Mouse (Mus musculus) intestine, embryonic 16.5 days (tissue): Measurements from ENCODE around the gene Iffo1. TPM values are rescaled to one million over a fixed set of nuclear protein-coding genes. Genes with fewer than 3 reads are reported as not detected.
"Not testable (repeated sequence)": the region's sequence is repeated elsewhere in the genome, so short reads cannot be mapped to it uniquely, and the experiment has no call there.

ENCODE experiments used
- ATAC-seq: fragments of 200-750 bp; cut with Nextera tagmentation; 2 replicates; pipeline ENCODE4 v1.8.0; 2017; ENCODE audit warnings: moderate TSS enrichment, moderate library complexity
- H3K27ac ChIP-seq: fragments of 300-500 bp; sonication (generic); 2 replicates; pipeline ENCODE4 v1.5.1; 2014; ENCODE audit warnings: mild to moderate bottlenecking, low read length
- H3K27me3 ChIP-seq: fragments of 300-500 bp; sonication (generic); replicated peaks from 2 replicates; pipeline ENCODE4 v1.6.1; 2014; ENCODE audit warnings: low read length, control low read depth, mixed read lengths; ENCODE audit not compliant: control insufficient read depth, insufficient read depth
- H3K36me3 ChIP-seq: fragments of 300-500 bp; sonication (generic); 2 replicates; pipeline ENCODE4 v1.6.1; 2014; ENCODE audit warnings: low read length, control low read depth; ENCODE audit not compliant: control insufficient read depth, insufficient read depth
- H3K4me1 ChIP-seq: fragments of 300-500 bp; sonication (generic); 2 replicates; pipeline ENCODE4 v1.6.1; 2014; ENCODE audit warnings: low read length, control low read depth, mixed read lengths; ENCODE audit not compliant: control insufficient read depth, insufficient read depth
- H3K4me2 ChIP-seq: fragments of 300-500 bp; sonication (generic); 2 replicates; pipeline ENCODE4 v1.6.1; 2014; ENCODE audit warnings: low read depth, low read length, control low read depth
- H3K4me3 ChIP-seq: fragments of 300-500 bp; sonication (generic); 2 replicates; pipeline ENCODE4 v1.5.1; 2014; ENCODE audit warnings: mild to moderate bottlenecking, low read length
- H3K9ac ChIP-seq: fragments of 300-500 bp; sonication (generic); 2 replicates; pipeline ENCODE4 v1.6.1; 2014; ENCODE audit warnings: low read depth, low read length
- H3K9me3 ChIP-seq: fragments of 300-500 bp; sonication (generic); 2 replicates; pipeline ENCODE4 v1.6.1; 2016; ENCODE audit warnings: low read length, control low read depth; ENCODE audit not compliant: control insufficient read depth
- WGBS: fragments of 180-500 bp; shearing (Covaris S2); extraction: QIAGEN DNeasy Blood & Tissue Kit; methylation state at CpG from one replicate; pipeline ENCODE4 v1.1.7; 2014; 5-methylcytosine and 5-hydroxymethylcytosine counted together
- polyA plus RNA-seq: library from polyadenylated mRNA; unstranded; fragments of >200 nt; fragmentation: Nextera tagmentation; extraction: Ambion mirVana; gene quantifications from 2 replicates; pipeline ENCODE4 v1.2.1, GENCODE M21; 2015

Iffo1 gene
- polyA plus RNA-seq, 1 experiment from 2014 or later: 4.5 TPM

DNA sequence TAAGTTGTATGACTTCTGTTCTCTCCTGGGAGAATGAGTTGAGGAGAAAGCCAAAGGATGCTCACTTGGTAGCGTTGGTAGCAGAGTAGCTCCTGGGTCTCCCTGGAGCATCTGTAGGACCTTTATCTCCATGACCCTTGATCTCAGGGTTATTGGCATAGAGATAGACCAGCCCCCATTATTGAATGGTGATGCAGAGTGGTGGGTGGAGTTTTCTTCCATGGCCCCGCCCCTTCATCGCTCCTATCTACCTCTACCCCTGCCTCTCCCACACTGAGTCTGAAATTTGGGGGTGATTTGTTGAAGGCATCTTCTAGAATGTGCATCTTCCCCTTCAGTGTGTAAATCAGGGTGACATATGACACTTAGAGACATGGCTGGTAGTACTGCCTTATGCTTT, 11.4 kb downstream of the Iffo1 start:
- Histone ChIP-seq H3K4me2 (no peak overlapping the region), H3K4me1 (peaks cover 7% of the 10 kb centered on the region; the same call in 1 of the 2 replicates), H3K27ac (no peak overlapping the region), H3K27me3 (no peaks in the 10 kb centered on the region), H3K4me3 (no peak overlapping the region), H3K36me3 (peaks cover 7% of the 10 kb centered on the region), H3K9ac (no peak overlapping the region), H3K9me3 (no peaks in the 10 kb centered on the region)
- no peak for ATAC-seq
- 88% methylated on average over 3 of the region's 3 CpGs for WGBS

DNA sequence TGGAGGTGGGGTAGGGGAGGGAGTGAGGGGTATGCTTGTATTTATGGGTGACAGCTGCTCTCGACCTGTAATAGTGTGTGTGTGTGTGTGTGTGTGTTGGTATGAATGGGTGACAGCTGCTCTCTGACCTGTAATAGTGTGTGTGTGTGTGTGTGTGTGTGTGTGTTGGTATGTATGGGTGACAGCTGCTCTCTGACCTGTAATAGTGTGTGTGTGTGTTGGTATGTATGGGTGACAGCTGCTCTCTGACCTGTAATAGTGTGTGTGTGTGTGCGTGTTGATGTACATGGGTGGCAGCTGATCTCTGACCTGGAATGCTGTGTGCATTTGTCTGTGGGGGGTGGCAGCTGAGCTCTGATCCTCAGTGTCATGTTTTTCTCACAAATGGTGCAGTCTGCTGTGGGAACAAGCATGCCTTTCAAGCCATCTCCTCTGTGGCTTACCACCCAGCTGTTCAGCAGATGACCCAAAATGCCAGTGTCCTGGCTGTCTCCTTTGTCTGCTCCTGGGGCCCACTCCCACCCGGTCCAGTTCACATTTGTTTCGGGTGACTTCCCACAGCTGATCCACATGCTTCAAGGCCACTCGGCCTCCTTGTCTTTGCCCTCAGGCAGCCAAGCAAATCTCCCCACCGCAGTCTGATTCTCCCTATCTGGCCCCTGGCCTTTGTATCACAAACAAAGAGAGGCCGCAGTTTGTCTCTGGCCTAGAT, 12.0 kb downstream of the Iffo1 start:
- ATAC-seq: no peak
- 61% methylated on average over 7 of the region's 7 CpGs for WGBS
- H3K27me3 ChIP-seq: no peaks in the 10 kb centered on the region
- H3K27ac ChIP-seq: no peak overlapping the region
- no peak overlapping the region for H3K4me2 ChIP-seq
- H3K9ac ChIP-seq: no peak overlapping the region
- no peaks in the 10 kb centered on the region for H3K9me3 ChIP-seq
- H3K36me3 ChIP-seq: peaks cover 7% of the 10 kb centered on the region
- H3K4me3 ChIP-seq: no peak overlapping the region
- H3K4me1 ChIP-seq: peaks cover 9% of the 10 kb centered on the region; the same call in 1 of the 2 replicates

DNA sequence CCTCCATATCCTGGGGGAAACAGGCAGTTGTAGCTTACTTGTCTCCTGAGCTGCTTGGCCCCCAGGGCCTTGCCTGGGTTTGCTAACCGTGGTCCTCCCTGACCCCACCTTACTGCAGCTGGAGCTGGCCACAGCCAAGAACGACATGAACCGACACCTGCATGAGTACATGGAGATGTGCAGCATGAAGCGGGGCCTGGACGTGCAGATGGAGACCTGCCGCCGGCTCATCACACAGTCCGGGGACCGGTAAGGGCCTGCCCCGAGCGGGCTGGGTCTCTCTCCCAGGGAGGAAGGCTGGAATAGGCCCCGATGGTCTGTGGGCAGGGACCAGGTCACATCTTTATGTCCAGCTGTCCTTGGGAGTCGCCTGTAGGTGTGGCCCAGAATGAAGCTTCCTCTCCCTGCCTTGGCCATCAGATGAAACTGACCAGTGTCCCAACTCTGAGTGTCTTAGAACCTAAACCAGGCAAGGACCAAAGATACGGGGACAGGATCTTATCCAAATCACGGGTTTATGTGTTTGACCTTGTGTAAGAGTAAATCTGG, 14.0 kb downstream of the Iffo1 start:
- H3K9ac ChIP-seq: no peak overlapping the region
- no peak overlapping the region for H3K4me3 ChIP-seq
- peaks cover 7% of the 10 kb centered on the region for H3K36me3 ChIP-seq
- 81% methylated on average over 15 of the region's 15 CpGs for WGBS
- H3K27me3 ChIP-seq: no peaks in the 10 kb centered on the region
- H3K27ac ChIP-seq: no peak overlapping the region
- peaks cover 21% of the 10 kb centered on the region for H3K4me1 ChIP-seq
- H3K4me2 ChIP-seq: no peak overlapping the region
- H3K9me3 ChIP-seq: no peaks in the 10 kb centered on the region
- ATAC-seq: no peak

DNA sequence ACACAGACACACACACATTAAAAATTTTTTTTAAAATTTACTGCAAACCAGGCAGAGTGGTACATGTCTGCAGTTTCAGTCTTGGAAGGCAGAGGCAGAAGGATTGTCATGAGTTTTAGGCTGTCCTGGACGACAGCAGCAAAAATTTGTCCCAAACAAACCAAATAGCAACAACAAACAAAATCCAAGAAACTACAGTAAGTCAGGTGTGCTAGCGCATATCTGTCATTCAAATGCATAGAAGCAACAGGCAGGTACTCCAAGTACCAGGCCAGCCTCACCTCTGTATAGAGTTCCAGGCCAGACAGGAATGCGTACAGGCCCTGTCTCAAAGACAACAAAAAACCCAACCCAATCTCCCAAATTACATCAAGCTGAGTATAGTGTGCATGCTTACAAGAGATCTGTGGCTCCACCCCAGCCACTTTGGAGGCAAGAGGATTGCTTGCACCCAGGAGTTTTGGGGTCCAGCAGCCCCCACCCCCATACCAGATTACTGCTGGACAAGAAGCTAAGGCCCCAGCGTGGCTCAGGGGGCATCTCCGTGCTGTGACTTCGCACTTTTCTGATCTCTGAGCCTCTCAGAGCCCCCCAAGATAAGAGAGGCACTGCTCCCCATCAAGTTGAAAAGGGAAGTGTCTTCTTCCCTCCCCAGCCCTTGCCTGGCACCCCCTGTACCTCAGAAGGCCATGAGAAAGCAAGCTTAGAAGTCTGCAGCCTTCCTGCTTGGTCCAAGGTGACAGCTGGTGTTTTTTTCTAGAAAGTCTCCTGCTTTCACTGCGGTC, 14.9 kb downstream of the Iffo1 start:
- Histone ChIP-seq H3K4me1 (peaks cover 23% of the 10 kb centered on the region), H3K4me3 (no peak overlapping the region), H3K9ac (no peak overlapping the region), H3K36me3 (peaks cover 7% of the 10 kb centered on the region), H3K27me3 (no peaks in the 10 kb centered on the region), H3K4me2 (no peak overlapping the region), H3K27ac (peak overlapping the region; percentile 39; the same call in 1 of the 2 replicates), H3K9me3 (no peaks in the 10 kb centered on the region)
- no peak for ATAC-seq
- WGBS: 75% methylated on average over 7 of the region's 7 CpGs

DNA sequence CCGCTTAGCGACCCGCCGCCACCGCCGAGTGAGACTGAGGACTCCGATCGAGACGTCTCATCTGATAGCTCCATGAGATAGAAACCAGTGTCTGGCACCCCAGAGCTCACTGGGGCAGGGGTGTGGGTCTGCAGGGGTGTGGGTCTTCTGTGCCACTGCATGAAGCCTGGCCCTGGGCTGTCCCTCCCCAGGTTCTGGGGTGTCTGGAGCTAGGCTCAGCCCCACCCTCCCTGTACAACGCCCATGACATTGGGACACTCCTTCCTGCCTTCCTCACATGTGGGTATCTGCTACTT, 15.5 kb downstream of the Iffo1 start:
- Histone ChIP-seq H3K4me3 (no peak overlapping the region), H3K9ac (no peak overlapping the region), H3K27ac (peak overlapping the region; percentile 39; the same call in 1 of the 2 replicates)

DNA sequence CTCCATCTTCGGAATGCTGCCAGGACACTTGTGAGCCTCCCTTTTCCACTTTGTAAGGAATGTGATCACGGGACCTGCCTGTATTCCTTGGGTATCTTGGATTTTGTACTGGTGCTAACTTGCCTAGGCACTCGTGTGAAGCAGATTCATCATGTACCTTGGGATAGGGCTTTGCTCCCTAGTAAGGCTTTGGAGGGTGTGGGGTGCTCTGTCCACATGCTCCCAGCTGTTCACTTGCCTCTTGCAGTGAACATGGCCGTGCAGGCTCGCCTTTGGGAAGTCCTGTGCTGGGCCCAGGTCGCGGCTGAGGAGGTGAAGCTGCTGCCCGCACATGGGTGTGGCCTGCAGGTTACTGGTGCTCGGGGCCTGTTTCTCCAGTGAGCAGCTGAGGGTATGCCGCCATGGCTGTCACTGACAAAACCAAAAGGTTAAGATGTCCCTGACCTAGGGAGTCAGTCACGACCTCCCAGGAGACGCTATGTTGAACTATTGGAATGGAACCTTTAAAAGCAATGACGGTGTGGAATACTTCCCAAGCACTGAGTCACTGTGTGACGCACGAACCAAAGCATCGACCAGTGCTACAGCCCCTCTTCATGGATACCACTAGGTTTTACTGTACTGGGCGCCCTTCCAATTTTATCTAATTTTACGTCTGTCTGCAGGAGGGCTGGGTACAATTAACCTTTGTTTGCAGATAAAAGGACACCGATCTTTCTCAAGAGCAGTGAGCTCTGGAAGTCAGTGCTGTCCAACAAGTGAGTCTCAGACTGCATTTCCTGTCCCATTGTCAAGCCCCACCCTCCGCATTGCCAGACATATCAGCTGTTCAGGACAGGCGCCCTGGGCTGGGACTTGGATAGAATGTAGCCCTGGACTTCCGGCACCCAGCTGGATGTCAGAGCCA, 16.1 kb downstream of the Iffo1 start:
- Histone ChIP-seq H3K4me1 (peaks cover 23% of the 10 kb centered on the region), H3K36me3 (peaks cover 7% of the 10 kb centered on the region)

More for the DNA sequence above, 15.5 kb downstream of the Iffo1 start:
- peaks cover 23% of the 10 kb centered on the region for H3K4me1 ChIP-seq
- peaks cover 7% of the 10 kb centered on the region for H3K36me3 ChIP-seq
- no peak for ATAC-seq
- no peak overlapping the region for H3K4me2 ChIP-seq
- no peaks in the 10 kb centered on the region for H3K9me3 ChIP-seq
- 43% methylated on average over 10 of the region's 10 CpGs for WGBS
- no peaks in the 10 kb centered on the region for H3K27me3 ChIP-seq

DNA sequence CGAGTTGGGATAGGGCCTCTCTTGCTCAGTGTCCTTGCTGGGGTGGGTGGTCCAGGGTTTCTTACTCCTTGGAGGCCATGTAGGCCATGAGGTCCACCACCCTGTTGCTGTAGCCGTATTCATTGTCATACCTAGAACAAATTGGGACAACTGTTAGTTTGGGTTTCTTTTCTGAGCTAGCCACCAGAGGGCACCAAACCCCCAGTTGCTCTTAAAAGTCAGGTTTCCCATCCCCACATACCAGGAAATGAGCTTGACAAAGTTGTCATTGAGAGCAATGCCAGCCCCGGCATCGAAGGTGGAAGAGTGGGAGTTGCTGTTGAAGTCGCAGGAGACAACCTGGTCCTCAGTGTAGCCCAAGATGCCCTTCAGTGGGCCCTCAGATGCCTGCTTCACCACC, 16.9 kb downstream of the Iffo1 start:
- 8% methylated on average over 3 of the region's 5 CpGs for WGBS
- not testable (repeated sequence) for H3K4me3 ChIP-seq

More for the DNA sequence above, 16.1 kb downstream of the Iffo1 start:
- no peak overlapping the region for H3K4me3 ChIP-seq
- H3K9ac ChIP-seq: no peak overlapping the region
- peak overlapping the region; percentile 71 for H3K27ac ChIP-seq
- 0 out of 2 replicates have a peak overlapping the region, but pooled peaks have one; percentile 12 for H3K4me2 ChIP-seq
- peak; percentile 29 for ATAC-seq
- no peaks in the 10 kb centered on the region for H3K9me3 ChIP-seq
- 17% methylated on average over 22 of the region's 22 CpGs for WGBS
- H3K27me3 ChIP-seq: no peaks in the 10 kb centered on the region

DNA sequence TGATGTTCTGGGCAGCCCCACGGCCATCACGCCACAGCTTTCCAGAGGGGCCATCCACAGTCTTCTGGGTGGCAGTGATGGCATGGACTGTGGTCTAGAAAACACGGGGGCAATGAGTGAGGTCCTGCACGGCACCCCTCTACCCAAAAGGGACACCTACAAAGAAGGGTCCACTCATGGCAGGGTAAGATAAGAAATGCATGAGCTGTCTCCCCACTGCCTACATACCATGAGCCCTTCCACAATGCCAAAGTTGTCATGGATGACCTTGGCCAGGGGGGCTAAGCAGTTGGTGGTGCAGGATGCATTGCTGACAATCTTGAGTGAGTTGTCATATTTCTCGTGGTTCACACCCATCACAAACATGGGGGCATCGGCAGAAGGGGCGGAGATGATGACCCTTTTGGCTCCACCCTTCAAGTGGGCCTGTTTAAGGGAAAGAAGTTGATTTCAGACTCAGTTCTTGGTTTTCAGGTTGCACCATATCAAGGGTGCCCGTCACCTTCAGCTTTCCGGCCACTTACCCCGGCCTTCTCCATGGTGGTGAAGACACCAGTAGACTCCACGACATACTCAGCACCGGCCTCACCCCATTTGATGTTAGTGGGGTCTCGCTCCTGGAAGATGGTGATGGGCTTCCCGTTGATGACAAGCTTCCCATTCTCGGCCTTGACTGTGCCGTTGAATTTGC, 17.7 kb downstream of the Iffo1 start:
- H3K9me3 ChIP-seq, H3K9ac ChIP-seq, H3K27me3 ChIP-seq, H3K27ac ChIP-seq, ATAC-seq, H3K36me3 ChIP-seq: not testable (repeated sequence)
- H3K4me1 ChIP-seq: peaks cover 36% of the 10 kb centered on the region
- peak overlapping the region; percentile 83 for H3K4me2 ChIP-seq
- WGBS: 65% methylated on average over 9 of the region's 16 CpGs
- peak overlapping the region; percentile 18; the same call in 1 of the 2 replicates for H3K4me3 ChIP-seq

More for the DNA sequence above, 16.9 kb downstream of the Iffo1 start:
- not testable (repeated sequence) for H3K4me2 ChIP-seq, H3K27ac ChIP-seq, H3K9ac ChIP-seq, H3K27me3 ChIP-seq, H3K36me3 ChIP-seq, ATAC-seq, H3K9me3 ChIP-seq
- peaks cover 28% of the 10 kb centered on the region for H3K4me1 ChIP-seq
